Mouse (Mus musculus) heart, postnatal 14 days (tissue): ENCODE data around the gene Ccdc24. TPM values are rescaled to one million over a fixed set of nuclear protein-coding genes. Genes with fewer than 3 reads are reported as not detected.
A peak's percentile ranks its signal among the peaks of the same experiment; 100 is the strongest.

Experiments
- DNase-seq, 2 experiments: peaks; one replicate each; pipeline ENCODE4 v3.0.0; 2021 to 2022
- intact Hi-C: fragments of 180-260 bp; cut with DNase I; formaldehyde crosslinking; loops from one replicate; pipeline ENCODE4 v1.15.1; 2025
- long read RNA-seq, 2 experiments: library from polyadenylated mRNA; stranded (forward); transcript quantifications; one replicate each; pipeline ENCODE4 v2.0.0; 2021
- total RNA-seq, 2 experiments: library from RNA; stranded (reverse); gene quantifications; 2 replicates each; pipeline ENCODE4 v1.2.3; 2021

Gene Ccdc24
- total RNA-seq, result under 1 TPM; 0.39 to 0.45 TPM
- long read RNA-seq, experiment 1, result 0 reads
- long read RNA-seq, experiment 2, partial matches to known transcripts, result 0 of 1 reads
- long read RNA-seq, experiment 2, other reads (novel, unspliced or antisense), result 0 of 1 reads

GRCm38 (mm10) chr4:117872471-117872886, at the start of gene Ccdc24:
Ccdc24 (minus strand) TSS chr4:117872557.
- intact Hi-C loops, result no loop called here
- no peak for DNase-seq

- intact Hi-C loops, result no loop called here
- no peak for DNase-seq
These were observed 49.0 kb upstream of the Ccdc24 start for GRCm38 (mm10) chr4:117921358-117921757.

GRCm38 (mm10) chr4:117918762-117919161, 46.4 kb upstream of the Ccdc24 start:
- intact Hi-C loops, result no loop called here
- DNase-seq, result no peak

- intact Hi-C loops, result no loop called here
These were observed 45.9 kb upstream of the Ccdc24 start for GRCm38 (mm10) chr4:117918261-117918660.

GRCm38 (mm10) chr4:117917847-117918246, 45.5 kb upstream of the Ccdc24 start:
- intact Hi-C loops, result no loop called here
- DNase-seq, result no peak

More at GRCm38 (mm10) chr4:117918261-117918660, 45.9 kb upstream of the Ccdc24 start:
- peak in 1 of 2 experiments; percentile 44 for DNase-seq

- intact Hi-C loops, result no loop called here
- DNase-seq, result no peak
These were observed 45.0 kb upstream of the Ccdc24 start for GRCm38 (mm10) chr4:117917402-117917801.

GRCm38 (mm10) chr4:117916386-117916785, 44.0 kb upstream of the Ccdc24 start:
- intact Hi-C loops, result no loop called here
- DNase-seq, result no peak

GRCm38 (mm10) chr4:117915489-117916105, 43.2 kb upstream of the Ccdc24 start:
- intact Hi-C loops, result loop anchor here (2.0 kb wide), 1 partner anchor 23 kb away; the partner anchor contains the start of gene Dph2
- no peak for DNase-seq

- intact Hi-C loops, result loop anchor here (2.0 kb wide), 1 partner anchor 22 kb away; the partner anchor contains the start of gene Dph2
- peak; percentile 92 to 94 for DNase-seq
These were observed 42.5 kb upstream of the Ccdc24 start, which contains the start of gene Ipo13 for GRCm38 (mm10) chr4:117914591-117915442. Ipo13 (minus strand) TSS chr4:117914999.

GRCm38 (mm10) chr4:117914031-117914430, 41.7 kb upstream of the Ccdc24 start:
- DNase-seq, result peak in 1 of 2 experiments; percentile 29
- intact Hi-C loops, result loop anchor here (2.0 kb wide), 1 partner anchor 21 kb away; the partner anchor contains the start of gene Dph2

- intact Hi-C loops, result no loop called here
- DNase-seq, result peak; percentile 30 to 51
These were observed 41.1 kb upstream of the Ccdc24 start for GRCm38 (mm10) chr4:117913421-117913820.

- no peak for DNase-seq
- intact Hi-C loops, result no loop called here
These were observed 40.4 kb upstream of the Ccdc24 start for GRCm38 (mm10) chr4:117912685-117913273.

- DNase-seq, result no peak
- intact Hi-C loops, result no loop called here
These were observed 39.8 kb upstream of the Ccdc24 start for GRCm38 (mm10) chr4:117912131-117912561.

- no peak for DNase-seq
- intact Hi-C loops, result no loop called here
These were observed 36.6 kb upstream of the Ccdc24 start for GRCm38 (mm10) chr4:117908834-117909453.

- no peak for DNase-seq
- intact Hi-C loops, result no loop called here
These were observed 33.8 kb upstream of the Ccdc24 start for GRCm38 (mm10) chr4:117906196-117906595.

- intact Hi-C loops, result no loop called here
- DNase-seq, result no peak
These were observed 32.4 kb upstream of the Ccdc24 start for GRCm38 (mm10) chr4:117904761-117905160.

- intact Hi-C loops, result no loop called here
- no peak for DNase-seq
These were observed 31.7 kb upstream of the Ccdc24 start for GRCm38 (mm10) chr4:117904094-117904493.

GRCm38 (mm10) chr4:117898111-117898510, 25.8 kb upstream of the Ccdc24 start:
- no peak for DNase-seq
- intact Hi-C loops, result no loop called here

GRCm38 (mm10) chr4:117896031-117896430, 23.7 kb upstream of the Ccdc24 start:
- no peak for DNase-seq
- intact Hi-C loops, result no loop called here

- DNase-seq, result no peak
- intact Hi-C loops, result no loop called here
These were observed 23.0 kb upstream of the Ccdc24 start for GRCm38 (mm10) chr4:117895339-117895738.
